Mouse (Mus musculus) liver, postnatal 0 days (tissue): ENCODE results near the gene Sorbs1. TPM values are rescaled to one million over a fixed set of nuclear protein-coding genes. Genes with fewer than 3 reads are reported as not detected.

ENCODE experiments used
- ATAC-seq: fragments of 200-750 bp; cut with Nextera tagmentation; 2 replicates; pipeline ENCODE4 v1.8.0; 2017; ENCODE audit warnings: mild to moderate bottlenecking, moderate library complexity
- DNase-seq: peaks from one replicate; pipeline ENCODE4 v3.0.0-alpha.2; 2016
- H3K27ac ChIP-seq: fragments of 300-500 bp; sonication (generic); 2 replicates; pipeline ENCODE4 v1.5.1; 2014; ENCODE audit warnings: antibody characterized with exemption, moderate library complexity, mild to moderate bottlenecking, low read depth
- H3K27me3 ChIP-seq: fragments of 300-500 bp; sonication (generic); 2 replicates; pipeline ENCODE4 v1.6.1; 2014; ENCODE audit warnings: low read length, control low read depth, mixed read lengths; ENCODE audit not compliant: insufficient read depth
- H3K36me3 ChIP-seq: fragments of 300-500 bp; sonication (generic); replicated peaks from 2 replicates; pipeline ENCODE4 v1.6.1; 2014; ENCODE audit warnings: mild to moderate bottlenecking, control low read depth, low read length, moderate library complexity, mixed read lengths; ENCODE audit not compliant: insufficient read depth
- H3K4me1 ChIP-seq: fragments of 300-500 bp; sonication (generic); 2 replicates; pipeline ENCODE4 v1.6.1; 2014; ENCODE audit warnings: antibody characterized with exemption, mild to moderate bottlenecking, control low read depth; ENCODE audit not compliant: insufficient read depth
- H3K4me2 ChIP-seq: fragments of 300-500 bp; sonication (generic); 2 replicates; pipeline ENCODE4 v1.6.1; 2014; ENCODE audit warnings: low read depth, mild to moderate bottlenecking, low read length, moderate library complexity, mixed read lengths
- H3K4me3 ChIP-seq: fragments of 300-500 bp; sonication (generic); 2 replicates; pipeline ENCODE4 v1.5.1; 2014; ENCODE audit warnings: low read depth, low read length
- H3K9ac ChIP-seq: fragments of 300-500 bp; sonication (generic); replicated peaks from 2 replicates; pipeline ENCODE4 v1.6.1; 2014; ENCODE audit warnings: mild to moderate bottlenecking, moderate library complexity
- H3K9me3 ChIP-seq: fragments of 300-500 bp; sonication (generic); 2 replicates; pipeline ENCODE4 v1.6.1; 2016; ENCODE audit warnings: mild to moderate bottlenecking, control low read depth, low read length, mixed read lengths
- CTCF ChIP-seq: sonication (generic); IDR thresholded peaks from 2 replicates; pipeline ENCODE4 v1.5.1; 2016; ENCODE audit warnings: antibody characterized with exemption, low read depth
- EP300 ChIP-seq: IDR thresholded peaks from 2 replicates; pipeline ENCODE4 v1.6.1; 2016; ENCODE audit warnings: antibody characterized with exemption, low read depth, mild to moderate bottlenecking
- WGBS: fragments of 180-500 bp; shearing (Covaris S2); extraction: QIAGEN DNeasy Blood & Tissue Kit; methylation state at CpG from one replicate; pipeline ENCODE4 v1.1.7; 2014; ENCODE audit not compliant: insufficient replicate concordance; 5-methylcytosine and 5-hydroxymethylcytosine counted together
- polyA plus RNA-seq: library from polyadenylated mRNA; unstranded; fragments of >200 nt; fragmentation: Nextera tagmentation; extraction: Ambion mirVana; gene quantifications from 2 replicates; pipeline ENCODE4 v1.2.1, GENCODE M21; 2015

Sorbs1 gene
- polyA plus RNA-seq, 1 experiment from 2014 or later = 30.4 TPM

GRCm38 (mm10) chr19:40317001-40317400, 196.6 kb downstream of the Sorbs1 start:
- ATAC-seq = no peak
- Histone ChIP-seq H3K27me3 (no peaks in the 10 kb centered on the region), H3K36me3 (peaks cover 17% of the 10 kb centered on the region; the same call in 1 of the 2 replicates), H3K4me2 (no peak overlapping the region), H3K9me3 (no peaks in the 10 kb centered on the region), H3K9ac (no peak overlapping the region), H3K4me1 (no peaks in the 10 kb centered on the region), H3K4me3 (no peak overlapping the region), H3K27ac (no peak overlapping the region)
- WGBS = 69% methylated on average over 4 of the region's 4 CpGs
- TF ChIP-seq EP300 = no peak
- no peak for TF ChIP-seq CTCF
- no peak for DNase-seq

GRCm38 (mm10) chr19:40314252-40314651, 199.3 kb downstream of the Sorbs1 start:
- no peak for DNase-seq
- no peak for ATAC-seq
- Histone ChIP-seq H3K27me3 (no peaks in the 10 kb centered on the region), H3K9me3 (no peaks in the 10 kb centered on the region), H3K27ac (no peak overlapping the region), H3K4me3 (no peak overlapping the region), H3K4me1 (no peaks in the 10 kb centered on the region), H3K4me2 (no peak overlapping the region), H3K9ac (no peak overlapping the region), H3K36me3 (peaks cover 11% of the 10 kb centered on the region)
- TF ChIP-seq EP300 = no peak
- TF ChIP-seq CTCF = no peak
- 89% methylated on average over 11 of the region's 11 CpGs for WGBS

- H3K27ac ChIP-seq = no peak overlapping the region
- WGBS = 93% methylated on average over 8 of the region's 8 CpGs
Observed at GRCm38 (mm10) chr19:40311631-40312030, 201.9 kb downstream of the Sorbs1 start.

GRCm38 (mm10) chr19:40310410-40311130, 203.0 kb downstream of the Sorbs1 start:
- ATAC-seq (no peak), DNase-seq (no peak)
- Histone ChIP-seq H3K9me3 (no peaks in the 10 kb centered on the region), H3K4me3 (no peak overlapping the region), H3K27ac (no peak overlapping the region), H3K4me1 (no peaks in the 10 kb centered on the region), H3K9ac (no peak overlapping the region), H3K36me3 (peaks cover 9% of the 10 kb centered on the region), H3K4me2 (no peak overlapping the region), H3K27me3 (no peaks in the 10 kb centered on the region)
- TF ChIP-seq CTCF (no peak), EP300 (no peak)
- 80% methylated on average over 15 of the region's 15 CpGs for WGBS

More at GRCm38 (mm10) chr19:40311631-40312030, 201.9 kb downstream of the Sorbs1 start:
- no peak overlapping the region for H3K4me3 ChIP-seq
- no peaks in the 10 kb centered on the region for H3K9me3 ChIP-seq
- TF ChIP-seq EP300 = no peak
- TF ChIP-seq CTCF = no peak
- ATAC-seq (no peak), DNase-seq (no peak)
- H3K9ac ChIP-seq = no peak overlapping the region
- H3K4me2 ChIP-seq = no peak overlapping the region
- no peaks in the 10 kb centered on the region for H3K4me1 ChIP-seq
- peaks cover 11% of the 10 kb centered on the region for H3K36me3 ChIP-seq
- H3K27me3 ChIP-seq = no peaks in the 10 kb centered on the region

GRCm38 (mm10) chr19:40309911-40310310, 203.7 kb downstream of the Sorbs1 start:
- H3K4me3 ChIP-seq = no peak overlapping the region
- H3K9ac ChIP-seq = no peak overlapping the region
- H3K36me3 ChIP-seq = peaks cover 9% of the 10 kb centered on the region
- H3K27ac ChIP-seq = no peak overlapping the region
- 0 out of 2 replicates have a peak, but pooled peaks cover under 1% of the 10 kb centered on the region for H3K4me1 ChIP-seq
- ATAC-seq (no peak), DNase-seq (no peak)
- WGBS = 85% methylated on average over 12 of the region's 12 CpGs
- H3K27me3 ChIP-seq = no peaks in the 10 kb centered on the region
- no peak overlapping the region for H3K4me2 ChIP-seq
- TF ChIP-seq EP300 (no peak), CTCF (no peak)
- H3K9me3 ChIP-seq = no peaks in the 10 kb centered on the region

GRCm38 (mm10) chr19:40307550-40307949, 206.0 kb downstream of the Sorbs1 start:
- Histone ChIP-seq H3K4me2 (no peak overlapping the region), H3K9me3 (no peaks in the 10 kb centered on the region), H3K4me3 (no peak overlapping the region), H3K9ac (no peak overlapping the region), H3K27ac (peak overlapping the region; percentile 23; the same call in 1 of the 2 replicates), H3K36me3 (peaks cover 6% of the 10 kb centered on the region), H3K27me3 (no peaks in the 10 kb centered on the region), H3K4me1 (0 out of 2 replicates have a peak, but pooled peaks cover 2% of the 10 kb centered on the region)
- WGBS = 71% methylated on average over 7 of the region's 7 CpGs
- TF ChIP-seq CTCF (no peak), EP300 (0 out of 2 replicates have a peak, but pooled peaks have one; percentile 16)
- DNase-seq (peak; percentile 40), ATAC-seq (peak; percentile 87)

GRCm38 (mm10) chr19:40306631-40307030, 206.9 kb downstream of the Sorbs1 start:
- peaks cover 2% of the 10 kb centered on the region; the same call in 1 of the 2 replicates for H3K4me1 ChIP-seq
- no peaks in the 10 kb centered on the region for H3K27me3 ChIP-seq
- H3K4me2 ChIP-seq = no peak overlapping the region
- H3K9ac ChIP-seq = no peak overlapping the region
- no peak overlapping the region for H3K4me3 ChIP-seq
- WGBS = 66% methylated on average over 2 of the region's 2 CpGs
- ATAC-seq (no peak), DNase-seq (no peak)
- TF ChIP-seq EP300 = no peak
- no peak for TF ChIP-seq CTCF
- H3K9me3 ChIP-seq = no peaks in the 10 kb centered on the region
- H3K36me3 ChIP-seq = peaks cover 8% of the 10 kb centered on the region
- no peak overlapping the region for H3K27ac ChIP-seq
